Mouse (Mus musculus) thymus, adult 2 months (tissue): Measurements from ENCODE around the gene Als2. TPM values are rescaled to one million over a fixed set of nuclear protein-coding genes. Genes with fewer than 3 reads are reported as not detected.
A peak's percentile ranks its signal among the peaks of the same experiment; 100 is the strongest.

Experiments used
- DNase-seq: peaks from one replicate; pipeline ENCODE4 v3.0.0; 2021
- H3K27ac ChIP-seq: fragments of 200-500 bp; 2 replicates; pipeline ENCODE4 v1.5.1; 2012; ENCODE audit warnings: low read length, control low read depth; ENCODE audit not compliant: control insufficient read depth, insufficient read depth
- H3K27me3 ChIP-seq: fragments of 200-500 bp; 2 replicates; pipeline ENCODE4 v1.6.1; 2012; ENCODE audit warnings: mild to moderate bottlenecking, low read length, moderate library complexity, mixed read lengths; ENCODE audit not compliant: control insufficient read depth, insufficient read depth
- H3K36me3 ChIP-seq: fragments of 200-500 bp; 2 replicates; pipeline ENCODE4 v1.6.1; 2012; ENCODE audit warnings: mild to moderate bottlenecking, low read length, moderate library complexity; ENCODE audit not compliant: control insufficient read depth, insufficient read depth
- H3K4me1 ChIP-seq: fragments of 200-500 bp; replicated peaks from 2 replicates; pipeline ENCODE4 v1.6.1; 2012; ENCODE audit warnings: low read length; ENCODE audit not compliant: control insufficient read depth, insufficient read depth
- H3K4me3 ChIP-seq: fragments of 200-500 bp; 2 replicates; pipeline ENCODE4 v1.5.1; 2012; ENCODE audit warnings: mild to moderate bottlenecking, low read length, control low read depth, moderate library complexity; ENCODE audit not compliant: control insufficient read depth, insufficient read depth
- CTCF ChIP-seq: fragments of 200-500 bp; IDR thresholded peaks from 2 replicates; pipeline ENCODE4 v1.5.1; 2012; ENCODE audit warnings: mild to moderate bottlenecking, control low read depth, low read length, moderate library complexity, borderline replicate concordance; ENCODE audit not compliant: control insufficient read depth, poor library complexity, insufficient read depth; ENCODE audit errors: extremely low read depth
- POLR2A ChIP-seq: fragments of 200-500 bp; IDR thresholded peaks from 2 replicates; pipeline ENCODE4 v1.6.1; 2012; ENCODE audit warnings: mild to moderate bottlenecking, low read length, control low read depth, moderate library complexity; ENCODE audit not compliant: control insufficient read depth, poor library complexity, insufficient read depth; ENCODE audit errors: extremely low read depth
- WGBS: fragments of 180-500 bp; shearing (Covaris S2); methylation state at CpG from one replicate; pipeline ENCODE4 v1.1.7; 2018; 5-methylcytosine and 5-hydroxymethylcytosine counted together
- polyA plus RNA-seq: library from polyadenylated mRNA; depleted of rRNA; stranded (reverse); fragments of >200 nt; gene quantifications from 2 replicates; pipeline ENCODE4 v1.2.3, GENCODE M21; 2012

Gene Als2
- polyA plus RNA-seq, 1 experiment, result 15.9 TPM

- Histone ChIP-seq H3K36me3 (peaks cover 9% of the 10 kb centered on the region; the same call in 1 of the 2 replicates), H3K4me3 (no peak overlapping the region), H3K4me1 (peaks cover 32% of the 10 kb centered on the region), H3K27me3 (no peaks in the 10 kb centered on the region), H3K27ac (peak overlapping the region; percentile 82)
- no peak for DNase-seq
- 6% methylated on average over 5 of the region's 5 CpGs for WGBS
- TF ChIP-seq CTCF (no peak), POLR2A (no peak)
Measured at GRCm38 (mm10) chr1:59171875-59172274, 65.2 kb downstream of the Als2 start.

GRCm38 (mm10) chr1:59170290-59170689, 66.7 kb downstream of the Als2 start:
- no peak for DNase-seq
- WGBS, result 84% methylated on average over 8 of the region's 8 CpGs
- no peak overlapping the region for H3K4me3 ChIP-seq
- no peaks in the 10 kb centered on the region for H3K27me3 ChIP-seq
- H3K36me3 ChIP-seq, result peaks cover 9% of the 10 kb centered on the region; the same call in 1 of the 2 replicates
- peaks cover 37% of the 10 kb centered on the region for H3K4me1 ChIP-seq
- H3K27ac ChIP-seq, result no peak overlapping the region
- no peak for TF ChIP-seq CTCF
- TF ChIP-seq POLR2A, result no peak

GRCm38 (mm10) chr1:59169586-59169985, 67.4 kb downstream of the Als2 start:
- Histone ChIP-seq H3K4me1 (peaks cover 34% of the 10 kb centered on the region), H3K36me3 (peaks cover 9% of the 10 kb centered on the region; the same call in 1 of the 2 replicates), H3K27me3 (no peaks in the 10 kb centered on the region), H3K4me3 (no peak overlapping the region), H3K27ac (no peak overlapping the region)
- DNase-seq, result no peak
- WGBS, result 92% methylated on average over 6 of the region's 6 CpGs
- TF ChIP-seq POLR2A (no peak), CTCF (no peak)

- Histone ChIP-seq H3K4me1 (peaks cover 39% of the 10 kb centered on the region), H3K36me3 (peaks cover 9% of the 10 kb centered on the region; the same call in 1 of the 2 replicates), H3K27ac (no peak overlapping the region), H3K27me3 (no peaks in the 10 kb centered on the region), H3K4me3 (no peak overlapping the region)
- TF ChIP-seq POLR2A, result no peak
- no peak for TF ChIP-seq CTCF
- 95% methylated on average over 2 of the region's 2 CpGs for WGBS
- no peak for DNase-seq
Measured at GRCm38 (mm10) chr1:59168556-59168955, 68.5 kb downstream of the Als2 start.

- Histone ChIP-seq H3K27me3 (no peaks in the 10 kb centered on the region), H3K36me3 (peaks cover 9% of the 10 kb centered on the region; the same call in 1 of the 2 replicates), H3K4me1 (peaks cover 39% of the 10 kb centered on the region), H3K27ac (no peak overlapping the region), H3K4me3 (no peak overlapping the region)
- no peak for DNase-seq
- 55% methylated on average over 4 of the region's 4 CpGs for WGBS
- TF ChIP-seq POLR2A (no peak), CTCF (no peak)
Measured at GRCm38 (mm10) chr1:59167654-59168425, 69.2 kb downstream of the Als2 start.

GRCm38 (mm10) chr1:59166232-59166905, 70.7 kb downstream of the Als2 start:
- Histone ChIP-seq H3K27ac (no peak overlapping the region), H3K4me3 (no peak overlapping the region), H3K4me1 (peaks cover 39% of the 10 kb centered on the region), H3K36me3 (peaks cover 9% of the 10 kb centered on the region; the same call in 1 of the 2 replicates), H3K27me3 (no peaks in the 10 kb centered on the region)
- 95% methylated on average over 9 of the region's 9 CpGs for WGBS
- no peak for TF ChIP-seq CTCF
- no peak for TF ChIP-seq POLR2A
- no peak for DNase-seq
